Mouse (Mus musculus) E14TG2a.4 (cell line): ENCODE measurements at regions not wholly inside any gene's neighbourhood (a gene's known extent, or its start where the extent isn't known, plus 50 kb on each side); places are given as distances from the start of the nearest gene placed in this dataset.

Experiments
- H3K27me3 ChIP-seq: 2 replicates; pipeline ENCODE4 v1.6.1; 2014; ENCODE audit warnings: low read length, control low read depth; ENCODE audit not compliant: insufficient read depth
- H3K36me3 ChIP-seq: 2 replicates; pipeline ENCODE4 v1.6.1; 2014; ENCODE audit warnings: low read length, control low read depth; ENCODE audit not compliant: insufficient read depth
- H3K4me1 ChIP-seq: replicated peaks from 2 replicates; pipeline ENCODE4 v1.6.1; 2014; ENCODE audit warnings: low read depth, low read length, control low read depth
- H3K4me3 ChIP-seq: replicated peaks from 2 replicates; pipeline ENCODE4 v1.5.1; 2014; ENCODE audit warnings: mild to moderate bottlenecking, low read length
- H3K9me3 ChIP-seq: 2 replicates; pipeline ENCODE4 v1.6.1; 2014; ENCODE audit warnings: low read length, control low read depth
- CTCF ChIP-seq: conservative IDR thresholded peaks from 2 replicates; pipeline ENCODE4 v1.5.1; 2014; ENCODE audit warnings: low read length
- NANOG ChIP-seq: IDR thresholded peaks from 2 replicates; pipeline ENCODE4 v1.6.1; 2014; ENCODE audit warnings: borderline replicate concordance, low read length, mixed read lengths
- POU5F1 ChIP-seq: IDR thresholded peaks from 2 replicates; pipeline ENCODE4 v1.6.1; 2014; ENCODE audit warnings: low read length, borderline replicate concordance

DNA sequence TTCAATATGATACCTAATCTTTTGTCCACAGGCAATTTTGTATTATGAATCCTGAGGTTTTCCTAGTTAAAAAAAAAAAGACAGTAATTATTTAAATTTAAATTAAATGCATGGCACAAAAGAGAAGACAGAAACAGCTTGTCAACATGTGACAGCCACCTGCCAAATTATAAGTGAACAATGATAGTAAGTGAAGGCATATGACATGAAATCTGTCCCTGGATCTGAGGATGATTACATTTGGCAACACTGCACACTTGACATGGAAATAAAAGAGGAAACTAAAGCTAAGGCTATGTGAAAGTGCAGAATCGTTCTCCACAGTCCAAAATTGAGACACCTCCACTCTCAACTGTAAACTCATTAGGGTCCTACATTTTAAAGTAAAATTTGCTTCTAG, 1710.7 kb upstream of the Flrt2 start:
- H3K4me3 ChIP-seq: no peak overlapping the region
- H3K27me3 ChIP-seq: no peaks in the 10 kb centered on the region
- H3K4me1 ChIP-seq: no peaks in the 10 kb centered on the region
- H3K36me3 ChIP-seq: no peaks in the 10 kb centered on the region
- TF ChIP-seq NANOG (no peak), CTCF (no peak), POU5F1 (no peak)
- no peaks in the 10 kb centered on the region for H3K9me3 ChIP-seq

DNA sequence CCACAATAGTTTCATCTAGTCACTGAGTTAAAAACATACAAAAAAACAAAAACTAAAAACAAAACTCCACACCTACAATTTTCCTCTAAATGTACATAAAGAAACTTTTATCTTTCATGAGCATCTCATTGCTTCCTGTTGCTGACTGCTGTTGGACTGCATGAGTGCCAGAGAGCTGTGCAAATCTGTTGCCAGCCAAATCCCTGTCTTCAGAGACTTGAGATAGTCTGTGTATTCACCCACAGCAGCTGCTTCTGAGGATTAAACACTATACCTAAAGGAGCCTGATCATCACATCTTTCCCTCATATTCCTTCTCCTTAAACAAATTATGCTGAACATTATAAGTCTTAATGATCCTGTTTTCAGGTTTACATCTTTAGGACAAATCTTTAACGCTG, 1700.5 kb upstream of the Flrt2 start:
- no peak for TF ChIP-seq CTCF
- no peak for TF ChIP-seq POU5F1
- no peak for TF ChIP-seq NANOG
- Histone ChIP-seq H3K4me3 (no peak overlapping the region), H3K9me3 (no peaks in the 10 kb centered on the region), H3K27me3 (no peaks in the 10 kb centered on the region), H3K4me1 (no peaks in the 10 kb centered on the region), H3K36me3 (no peaks in the 10 kb centered on the region)

DNA sequence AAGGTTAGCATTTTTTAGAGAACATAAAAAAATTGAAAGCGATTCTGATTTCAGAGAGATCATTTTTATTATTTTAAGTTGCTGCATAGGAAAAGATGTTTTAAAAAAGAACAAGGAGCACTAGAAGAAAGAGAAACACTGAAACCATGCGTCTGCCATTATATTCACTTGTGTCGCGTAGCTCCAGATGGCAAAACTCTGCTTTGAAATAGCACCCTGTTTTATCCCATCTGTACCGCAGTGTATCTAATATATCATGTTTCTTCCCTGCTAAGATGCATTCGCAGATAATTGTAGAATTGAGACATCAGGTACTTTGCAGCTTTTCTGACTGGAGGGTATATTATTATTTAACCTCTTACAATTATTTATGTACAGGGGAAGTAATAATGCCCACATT, 1698.2 kb upstream of the Flrt2 start:
- H3K36me3 ChIP-seq: no peaks in the 10 kb centered on the region
- H3K4me1 ChIP-seq: no peaks in the 10 kb centered on the region
- no peak overlapping the region for H3K4me3 ChIP-seq
- no peaks in the 10 kb centered on the region for H3K27me3 ChIP-seq
- no peaks in the 10 kb centered on the region for H3K9me3 ChIP-seq
- TF ChIP-seq CTCF (no peak), POU5F1 (no peak), NANOG (no peak)

DNA sequence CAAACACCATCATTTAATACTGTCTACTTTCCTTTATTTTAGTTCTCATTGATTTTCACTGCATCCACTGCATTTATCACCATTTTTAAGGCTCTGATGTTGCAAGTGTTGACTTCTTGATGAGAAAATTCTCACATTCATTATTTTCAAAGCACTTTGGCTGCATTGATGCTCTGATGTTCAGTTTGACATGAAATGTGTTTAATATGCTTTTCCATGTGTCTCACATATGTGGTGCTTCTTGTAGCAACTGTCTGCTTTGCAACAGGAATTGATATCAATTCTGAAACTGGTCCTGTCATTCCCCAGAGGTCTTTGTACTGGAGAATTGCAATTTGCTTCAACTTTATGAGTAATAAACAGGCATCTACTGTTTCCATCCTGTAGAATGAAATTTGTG, 1676.1 kb upstream of the Flrt2 start:
- no peak for TF ChIP-seq NANOG
- TF ChIP-seq CTCF: no peak
- TF ChIP-seq POU5F1: no peak
- no peaks in the 10 kb centered on the region for H3K4me1 ChIP-seq

DNA sequence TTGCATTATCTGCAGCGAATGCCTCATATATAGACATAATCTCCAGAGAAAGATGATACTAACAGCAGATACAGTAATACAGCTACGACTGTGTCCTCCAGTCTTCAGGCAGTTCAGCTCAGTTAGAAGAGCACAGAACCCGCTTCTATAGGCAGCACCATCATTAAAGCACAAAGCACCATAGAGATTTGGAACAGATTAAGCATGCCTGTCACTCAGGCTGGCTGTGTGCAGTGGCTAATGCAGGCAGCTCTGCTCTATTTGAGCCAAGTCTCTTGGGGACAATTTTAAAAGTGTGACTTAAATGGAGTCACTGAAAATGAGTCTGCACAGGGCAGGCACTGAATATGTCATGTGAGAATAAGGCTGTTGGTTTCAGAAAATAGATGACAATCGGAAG, 1660.7 kb upstream of the Flrt2 start:
- no peak overlapping the region for H3K4me3 ChIP-seq
- TF ChIP-seq CTCF: no peak
- no peak for TF ChIP-seq POU5F1
- TF ChIP-seq NANOG: no peak
- H3K9me3 ChIP-seq: peaks cover 11% of the 10 kb centered on the region

More for the DNA sequence above, 1676.1 kb upstream of the Flrt2 start:
- Histone ChIP-seq H3K27me3 (no peaks in the 10 kb centered on the region), H3K4me3 (no peak overlapping the region), H3K36me3 (no peaks in the 10 kb centered on the region), H3K9me3 (no peaks in the 10 kb centered on the region)

DNA sequence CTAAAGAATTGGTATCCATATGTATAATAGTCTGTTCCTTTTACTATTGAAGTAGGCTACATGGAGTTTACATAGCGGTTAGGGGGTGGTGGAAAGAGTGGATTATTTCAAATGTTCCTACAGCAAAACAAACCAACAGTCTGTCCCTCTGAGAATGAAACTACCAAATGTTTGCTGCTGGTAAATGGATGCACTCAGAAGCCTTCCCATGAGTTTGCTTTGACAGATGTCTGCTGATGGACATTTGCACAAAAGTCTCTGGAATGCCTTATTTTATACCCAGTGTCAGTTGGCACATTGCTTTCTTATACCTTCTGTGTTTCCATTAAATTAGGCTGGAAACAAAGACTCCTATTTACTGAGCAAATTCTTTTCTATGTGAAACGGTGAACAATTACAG, 1644.1 kb upstream of the Flrt2 start:
- no peak for TF ChIP-seq NANOG
- Histone ChIP-seq H3K27me3 (no peaks in the 10 kb centered on the region), H3K4me1 (no peaks in the 10 kb centered on the region), H3K9me3 (peaks cover 19% of the 10 kb centered on the region), H3K4me3 (no peak overlapping the region), H3K36me3 (no peaks in the 10 kb centered on the region)

More for the DNA sequence above, 1660.7 kb upstream of the Flrt2 start:
- no peaks in the 10 kb centered on the region for H3K36me3 ChIP-seq
- no peaks in the 10 kb centered on the region for H3K4me1 ChIP-seq
- no peaks in the 10 kb centered on the region for H3K27me3 ChIP-seq

DNA sequence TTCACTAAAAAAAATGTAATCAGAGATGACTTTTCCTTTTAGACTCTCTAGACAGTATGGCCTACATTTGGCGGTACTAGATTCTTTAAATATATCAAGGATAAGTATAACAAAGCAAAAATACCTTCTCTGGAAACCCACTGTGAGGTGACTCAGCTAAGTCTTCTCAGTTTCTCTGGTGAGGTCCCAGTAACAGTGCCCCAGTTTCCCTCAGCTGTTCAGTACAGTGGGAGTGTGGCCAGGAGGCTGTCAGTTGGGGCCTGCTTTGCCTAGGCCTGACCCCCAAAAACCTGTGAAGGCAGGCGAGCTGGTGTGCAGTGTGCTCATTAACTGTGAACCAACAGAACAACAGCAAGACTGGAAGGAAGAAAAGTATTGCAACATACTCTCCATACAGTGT, 1634.3 kb upstream of the Flrt2 start:
- Histone ChIP-seq H3K4me1 (no peaks in the 10 kb centered on the region), H3K36me3 (no peaks in the 10 kb centered on the region), H3K9me3 (no peaks in the 10 kb centered on the region), H3K4me3 (no peak overlapping the region), H3K27me3 (no peaks in the 10 kb centered on the region)
- TF ChIP-seq NANOG: no peak
- TF ChIP-seq POU5F1: no peak
- TF ChIP-seq CTCF: no peak

DNA sequence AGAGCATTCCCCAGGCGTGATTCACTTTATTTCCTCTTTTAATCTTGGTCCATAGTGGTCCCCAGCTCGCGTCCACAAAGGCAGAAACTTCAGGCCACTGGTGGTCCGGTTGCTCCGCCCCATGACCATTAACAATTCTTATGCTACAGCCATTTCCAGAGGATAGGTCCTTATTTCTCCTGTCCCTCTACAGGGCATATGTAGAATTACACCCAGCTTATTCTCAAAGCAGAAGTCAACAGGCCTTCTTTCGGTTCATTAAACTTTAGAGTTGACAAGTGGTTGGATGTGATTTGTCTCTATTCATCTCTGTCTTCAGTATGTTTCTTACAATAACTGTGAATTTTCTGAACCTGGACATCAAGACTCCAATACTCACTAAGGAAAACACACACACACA, 1632.4 kb upstream of the Flrt2 start:
- no peaks in the 10 kb centered on the region for H3K9me3 ChIP-seq
- no peak overlapping the region for H3K4me3 ChIP-seq
- TF ChIP-seq CTCF (peak; percentile 81), POU5F1 (no peak), NANOG (no peak)

DNA sequence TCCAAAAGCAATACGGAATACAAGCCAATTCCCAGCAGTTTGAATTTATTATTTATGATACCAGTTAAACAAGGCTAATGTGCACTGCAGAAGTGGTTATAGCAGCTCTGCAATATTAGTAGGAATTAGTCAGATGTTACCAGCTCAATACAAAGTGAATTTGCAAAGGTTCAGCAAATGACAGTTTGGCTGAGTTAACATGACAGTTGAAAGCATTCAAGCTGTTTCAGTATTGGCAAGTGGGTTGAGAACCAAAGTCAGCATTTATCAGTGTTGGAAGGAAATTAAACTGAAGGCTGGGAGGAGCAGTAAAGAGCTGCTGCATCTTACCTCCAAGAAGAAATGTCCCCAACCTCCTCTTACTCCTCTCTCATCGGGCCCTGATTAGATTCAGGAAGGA, 1631.7 kb upstream of the Flrt2 start:
- Histone ChIP-seq H3K36me3 (no peaks in the 10 kb centered on the region), H3K27me3 (no peaks in the 10 kb centered on the region), H3K4me3 (no peak overlapping the region), H3K4me1 (no peaks in the 10 kb centered on the region), H3K9me3 (no peaks in the 10 kb centered on the region)
- TF ChIP-seq POU5F1: no peak
- TF ChIP-seq NANOG: no peak

More for the DNA sequence above, 1632.4 kb upstream of the Flrt2 start:
- H3K4me1 ChIP-seq: no peaks in the 10 kb centered on the region
- H3K36me3 ChIP-seq: no peaks in the 10 kb centered on the region
- no peaks in the 10 kb centered on the region for H3K27me3 ChIP-seq

DNA sequence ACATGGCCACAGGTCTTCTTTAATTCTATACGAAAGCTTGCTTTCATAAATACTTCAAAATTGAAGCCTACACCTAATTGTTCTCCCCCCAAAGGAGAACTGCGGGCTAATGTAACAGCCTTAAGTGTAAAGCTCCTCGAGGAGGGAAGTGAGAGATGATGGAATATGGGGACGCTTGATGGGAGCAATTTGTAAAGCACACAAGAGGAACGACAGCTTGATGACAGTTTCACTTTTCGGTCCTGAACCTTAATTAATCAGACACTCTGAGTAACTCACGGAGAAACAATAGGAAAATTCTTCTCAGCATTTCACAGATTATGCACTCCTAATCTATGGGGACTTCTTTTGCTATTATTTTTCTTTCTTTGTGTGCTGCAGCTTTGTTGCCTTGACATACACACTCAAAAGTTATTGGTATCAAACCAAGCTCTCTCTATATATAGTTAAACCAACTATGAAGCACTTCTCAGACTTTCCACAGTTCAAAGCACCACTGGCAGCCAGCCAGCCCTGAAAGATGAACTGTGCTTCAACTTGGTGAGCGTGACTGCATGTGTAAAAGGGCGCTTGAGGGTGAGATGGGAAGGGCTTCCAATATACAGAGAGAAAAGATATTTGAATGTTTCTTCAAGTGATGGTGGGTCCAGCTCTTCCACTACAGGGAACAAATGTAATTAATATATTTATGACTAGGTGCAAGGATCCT, 1625.4 kb upstream of the Flrt2 start:
- H3K4me3 ChIP-seq: no peak overlapping the region
- no peaks in the 10 kb centered on the region for H3K4me1 ChIP-seq
- TF ChIP-seq CTCF (no peak), NANOG (no peak)
- no peaks in the 10 kb centered on the region for H3K9me3 ChIP-seq
- no peaks in the 10 kb centered on the region for H3K36me3 ChIP-seq
- H3K27me3 ChIP-seq: no peaks in the 10 kb centered on the region
